Mouse (Mus musculus): ENCODE measurements around the gene Cdc6. TPM values are rescaled to one million over a fixed set of nuclear protein-coding genes. Genes with fewer than 3 reads are reported as not detected.
"Not testable (repeated sequence)": the region's sequence is repeated elsewhere in the genome, so short reads cannot be mapped to it uniquely, and the experiment has no call there.

Cdc6 gene
- polyA plus RNA-seq, 2 experiments, result 28.6 to 64.1 TPM

DNA sequence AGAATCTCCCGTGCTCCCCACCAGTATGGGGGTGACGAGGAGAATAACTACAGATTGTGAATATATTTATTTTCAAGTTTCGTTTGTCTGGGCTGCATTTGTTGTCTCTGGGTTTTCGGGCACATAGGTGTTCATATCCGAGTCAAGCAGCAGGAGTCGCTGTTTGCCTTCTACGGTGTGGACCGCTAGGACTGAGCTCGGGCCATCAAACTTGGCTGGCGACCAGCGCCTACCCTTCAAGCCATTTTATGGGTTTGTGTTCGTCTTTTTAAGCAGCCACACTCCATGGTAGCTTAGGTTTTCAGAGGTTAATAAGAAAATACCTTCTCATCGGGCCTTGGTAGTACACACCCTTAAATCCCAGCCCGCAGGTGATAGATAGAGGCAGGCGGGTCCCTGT lies 14.2 kb downstream of the Cdc6 start:
- not testable (repeated sequence) for H3K27me3 ChIP-seq (ENCODE audit: control insufficient read depth, insufficient read depth, low read length); H3K27ac ChIP-seq; ATAC-seq (ENCODE audit: insufficient read depth); H3K4me3 ChIP-seq (ENCODE audit: insufficient read depth in 1 of 2, low read depth in 2 of 2, low read length in 2 of 2); DNase-seq (ENCODE audit: low read depth in 3 of 3, low spot score in 3 of 3); H3K9me3 ChIP-seq (ENCODE audit: control insufficient read depth, low read length); H3K9ac ChIP-seq (replicated peaks); H3K4me2 ChIP-seq (ENCODE audit: low read depth)
- Histone ChIP-seq H3K36me3 (replicated peaks; ENCODE audit: control insufficient read depth, insufficient read depth, low read depth) (peaks cover 68% of the 10 kb centered on the region), H3K4me1 (replicated peaks; ENCODE audit: control insufficient read depth in 2 of 2, insufficient read depth in 2 of 2, low read length in 1 of 2) (peaks cover 5 to 15% of the 10 kb centered on the region in 2 experiments; a peak in 3 of 4 replicates)
- WGBS (ENCODE audit: insufficient replicate concordance), result 69% methylated on average over 15 of the region's 15 CpGs
- peak; percentile 55 for TF ChIP-seq CTCF (IDR thresholded peaks at IDR 0.05; ENCODE audit: low read depth)

DNA sequence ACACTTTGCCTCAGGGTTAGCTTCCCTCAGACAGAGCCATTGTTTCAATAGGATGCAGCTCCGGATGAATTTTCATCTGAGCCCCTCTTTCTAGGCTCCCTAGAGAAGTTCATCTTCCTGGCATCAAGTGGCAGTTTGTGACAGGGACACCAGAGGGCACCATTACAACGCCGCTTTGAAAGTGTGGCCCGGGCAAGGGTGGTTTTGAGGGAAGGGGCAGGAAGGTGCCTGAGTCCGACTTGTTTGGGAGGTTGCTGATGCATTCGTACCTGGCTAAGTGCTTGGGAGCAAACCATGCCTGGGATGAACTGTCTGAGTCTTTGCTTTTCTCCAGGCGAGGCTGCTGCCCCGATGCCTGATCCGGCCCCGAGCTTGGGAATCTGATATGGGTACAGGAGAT lies 14.7 kb downstream of the Cdc6 start:
- not testable (repeated sequence) for H3K27me3 ChIP-seq (ENCODE audit: control insufficient read depth, insufficient read depth, low read length); H3K27ac ChIP-seq; H3K9me3 ChIP-seq (ENCODE audit: control insufficient read depth, low read length); H3K4me2 ChIP-seq (ENCODE audit: low read depth); H3K4me3 ChIP-seq (ENCODE audit: insufficient read depth in 1 of 2, low read depth in 2 of 2, low read length in 2 of 2); ATAC-seq (ENCODE audit: insufficient read depth); DNase-seq (ENCODE audit: low read depth in 3 of 3, low spot score in 3 of 3); H3K9ac ChIP-seq (replicated peaks)
- peak; percentile 71 for TF ChIP-seq CTCF (IDR thresholded peaks at IDR 0.05; ENCODE audit: low read depth)
- peaks cover 5 to 15% of the 10 kb centered on the region in 2 experiments; a peak in 3 of 4 replicates for H3K4me1 ChIP-seq (replicated peaks; ENCODE audit: control insufficient read depth in 2 of 2, insufficient read depth in 2 of 2, low read length in 1 of 2)
- 77% methylated on average over 10 of the region's 10 CpGs for WGBS (ENCODE audit: insufficient replicate concordance)
- H3K36me3 ChIP-seq (replicated peaks; ENCODE audit: control insufficient read depth, insufficient read depth, low read depth), result peaks cover 63% of the 10 kb centered on the region

GRCm38 (mm10) chr11:98922851-98923711 lies 15.5 kb downstream of the Cdc6 start:
- peaks cover 5 to 15% of the 10 kb centered on the region in 2 experiments; a peak in 3 of 4 replicates for H3K4me1 ChIP-seq (replicated peaks; ENCODE audit: control insufficient read depth in 2 of 2, insufficient read depth in 2 of 2, low read length in 1 of 2)
- H3K27ac ChIP-seq; H3K9me3 ChIP-seq (ENCODE audit: control insufficient read depth, low read length); H3K4me2 ChIP-seq (ENCODE audit: low read depth); H3K9ac ChIP-seq (replicated peaks); DNase-seq (ENCODE audit: low read depth in 3 of 3, low spot score in 3 of 3); ATAC-seq (ENCODE audit: insufficient read depth); H3K4me3 ChIP-seq (ENCODE audit: insufficient read depth in 1 of 2, low read depth in 2 of 2, low read length in 2 of 2); H3K27me3 ChIP-seq (ENCODE audit: control insufficient read depth, insufficient read depth, low read length): not testable (repeated sequence)
- H3K36me3 ChIP-seq (replicated peaks; ENCODE audit: control insufficient read depth, insufficient read depth, low read depth), result peaks cover 56% of the 10 kb centered on the region
- WGBS (ENCODE audit: insufficient replicate concordance), result 76% methylated on average over 16 of the region's 16 CpGs

DNA sequence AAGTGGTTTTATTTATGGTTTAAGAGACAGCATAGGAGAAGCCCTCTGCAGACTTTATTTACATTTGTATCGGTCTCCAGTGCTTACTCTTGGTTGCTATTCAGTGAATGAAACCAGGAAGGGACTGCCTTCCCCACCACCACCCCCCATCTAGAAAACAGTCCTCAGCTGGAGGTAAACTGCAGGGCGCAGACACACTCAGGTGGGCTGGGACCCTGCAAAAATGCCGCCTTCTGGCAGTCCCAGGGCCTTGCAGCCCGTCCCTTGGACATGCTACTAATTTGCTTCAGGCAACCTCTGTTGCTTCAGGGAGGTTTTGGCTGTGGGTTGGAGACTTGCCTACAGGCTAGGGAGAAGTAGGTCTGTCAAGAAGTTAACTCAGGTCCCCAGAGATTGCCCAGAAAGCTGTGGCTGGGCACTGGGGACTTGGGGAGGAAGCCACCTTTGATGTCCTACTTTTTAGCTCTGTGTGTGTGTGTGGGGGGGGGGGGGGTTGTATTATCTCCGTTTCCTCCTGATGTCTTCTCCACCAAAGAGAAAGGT lies 17.1 kb downstream of the Cdc6 start:
- DNase-seq (ENCODE audit: low read depth in 3 of 3, low spot score in 3 of 3) (no peak), ATAC-seq (ENCODE audit: insufficient read depth) (no peak)
- no peak overlapping the region for H3K4me3 ChIP-seq (ENCODE audit: insufficient read depth in 1 of 2, low read depth in 2 of 2, low read length in 2 of 2)
- peaks cover 39% of the 10 kb centered on the region for H3K36me3 ChIP-seq (replicated peaks; ENCODE audit: control insufficient read depth, insufficient read depth, low read depth)
- H3K4me1 ChIP-seq (replicated peaks; ENCODE audit: control insufficient read depth in 2 of 2, insufficient read depth in 2 of 2, low read length in 1 of 2), result peaks cover 5 to 15% of the 10 kb centered on the region in 2 experiments; a peak in 3 of 4 replicates
- TF ChIP-seq EP300 (IDR thresholded peaks at IDR 0.05; ENCODE audit: low read depth) (no peak), CTCF (IDR thresholded peaks at IDR 0.05; ENCODE audit: low read depth) (no peak; the same call in 1 of the 2 replicates)
- H3K9me3 ChIP-seq (ENCODE audit: control insufficient read depth, low read length), result no peaks in the 10 kb centered on the region
- 62% methylated on average over 5 of the region's 5 CpGs for WGBS (ENCODE audit: insufficient replicate concordance)
- H3K9ac ChIP-seq (replicated peaks), result no peak overlapping the region
- H3K27ac ChIP-seq, result no peak overlapping the region
- H3K27me3 ChIP-seq (ENCODE audit: control insufficient read depth, insufficient read depth, low read length), result peaks cover 2% of the 10 kb centered on the region
- no peak overlapping the region for H3K4me2 ChIP-seq (ENCODE audit: low read depth)

DNA sequence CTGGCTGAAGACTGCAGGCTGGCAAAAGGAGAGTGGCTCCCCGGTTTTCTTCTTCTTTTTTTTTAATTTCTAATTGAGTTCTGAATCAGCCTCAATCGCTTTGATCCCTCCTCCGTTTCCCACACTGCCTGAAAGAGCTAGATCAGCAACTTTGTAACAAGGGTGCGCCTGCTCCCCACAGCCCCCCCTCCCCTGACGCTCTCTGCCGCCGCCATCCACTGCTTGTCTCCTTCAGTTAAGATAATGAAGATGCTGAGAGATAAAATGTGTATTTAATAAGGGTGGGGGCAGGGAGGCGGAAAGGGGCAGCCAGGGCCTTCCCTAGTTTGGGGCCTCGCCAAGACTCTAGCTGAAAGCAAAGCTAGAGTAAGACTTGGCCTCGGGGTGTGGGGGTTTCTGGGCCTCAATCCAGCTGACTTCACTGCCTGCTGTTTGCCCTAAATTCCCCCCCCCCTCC lies 17.7 kb downstream of the Cdc6 start:
- no peak for TF ChIP-seq EP300 (IDR thresholded peaks at IDR 0.05; ENCODE audit: low read depth)
- TF ChIP-seq CTCF (IDR thresholded peaks at IDR 0.05; ENCODE audit: low read depth), result no peak
- Histone ChIP-seq H3K4me3 (ENCODE audit: insufficient read depth in 1 of 2, low read depth in 2 of 2, low read length in 2 of 2) (no peak overlapping the region), H3K36me3 (replicated peaks; ENCODE audit: control insufficient read depth, insufficient read depth, low read depth) (peaks cover 33% of the 10 kb centered on the region), H3K4me2 (ENCODE audit: low read depth) (0 out of 2 replicates have a peak overlapping the region, but pooled peaks have one; percentile 2), H3K27ac (no peak overlapping the region), H3K9ac (replicated peaks) (no peak overlapping the region), H3K9me3 (ENCODE audit: control insufficient read depth, low read length) (no peaks in the 10 kb centered on the region), H3K27me3 (ENCODE audit: control insufficient read depth, insufficient read depth, low read length) (peaks cover 3% of the 10 kb centered on the region), H3K4me1 (replicated peaks; ENCODE audit: control insufficient read depth in 2 of 2, insufficient read depth in 2 of 2, low read length in 1 of 2) (peaks cover 5 to 15% of the 10 kb centered on the region in 2 experiments; a peak in 3 of 4 replicates)
- WGBS (ENCODE audit: insufficient replicate concordance), result 19% methylated on average over 10 of the region's 10 CpGs
- ATAC-seq (ENCODE audit: insufficient read depth) (no peak), DNase-seq (ENCODE audit: low read depth in 3 of 3, low spot score in 3 of 3) (no peak)
